Mouse (Mus musculus): ENCODE results near the gene Tmem200b. TPM values are rescaled to one million over a fixed set of nuclear protein-coding genes. Genes with fewer than 3 reads are reported as not detected.

Tmem200b gene
- total and polyA plus RNA-seq, 2 experiments from 2014 or later: 0.97 to 23.5 TPM

- DNase-seq (ENCODE audit: low spot score) (no peak), ATAC-seq (ENCODE audit: insufficient read depth, low read depth) (no peak)
- H3K4me3 ChIP-seq (ENCODE audit: low read depth, low read length): no peak overlapping the region
- no peak for TF ChIP-seq CTCF (IDR thresholded peaks at IDR 0.05; ENCODE audit: low read depth)
- no peak for TF ChIP-seq EP300 (IDR thresholded peaks at IDR 0.05; ENCODE audit: low read depth)
- no peaks in the 10 kb centered on the region for H3K9me3 ChIP-seq (replicated peaks; ENCODE audit: control insufficient read depth, low read length)
- WGBS: 63% methylated on average over 2 of the region's 2 CpGs
- H3K27ac ChIP-seq (ENCODE audit: low read depth): no peak overlapping the region
- H3K4me2 ChIP-seq (ENCODE audit: low read depth, low read length): no peak overlapping the region
- H3K9ac ChIP-seq (replicated peaks; ENCODE audit: low read depth, low read length): no peak overlapping the region
- H3K4me1 ChIP-seq (ENCODE audit: control insufficient read depth, insufficient read depth): no peaks in the 10 kb centered on the region
- peaks cover 33% of the 10 kb centered on the region for H3K36me3 ChIP-seq (replicated peaks; ENCODE audit: control insufficient read depth, insufficient read depth, low read length)
- no peaks in the 10 kb centered on the region for H3K27me3 ChIP-seq (ENCODE audit: control insufficient read depth, insufficient read depth, low read length)
Measured at GRCm38 (mm10) chr4:131939459-131939858, 17.9 kb downstream of the Tmem200b start.

- 95% methylated on average over 4 of the region's 4 CpGs for WGBS
- TF ChIP-seq CTCF (IDR thresholded peaks at IDR 0.05; ENCODE audit: low read depth) (no peak), EP300 (IDR thresholded peaks at IDR 0.05; ENCODE audit: low read depth) (no peak)
- no peak for ATAC-seq (ENCODE audit: insufficient read depth, low read depth)
- Histone ChIP-seq H3K4me3 (ENCODE audit: low read depth, low read length) (no peak overlapping the region), H3K4me1 (ENCODE audit: control insufficient read depth, insufficient read depth) (no peaks in the 10 kb centered on the region), H3K27me3 (ENCODE audit: control insufficient read depth, insufficient read depth, low read length) (no peaks in the 10 kb centered on the region), H3K36me3 (replicated peaks; ENCODE audit: control insufficient read depth, insufficient read depth, low read length) (peaks cover 20% of the 10 kb centered on the region), H3K9ac (replicated peaks; ENCODE audit: low read depth, low read length) (no peak overlapping the region), H3K9me3 (replicated peaks; ENCODE audit: control insufficient read depth, low read length) (no peaks in the 10 kb centered on the region), H3K27ac (ENCODE audit: low read depth) (no peak overlapping the region), H3K4me2 (ENCODE audit: low read depth, low read length) (no peak overlapping the region)
- DNase-seq (ENCODE audit: low spot score): no peak
Measured at GRCm38 (mm10) chr4:131940846-131941245, 19.3 kb downstream of the Tmem200b start.

- TF ChIP-seq CTCF (IDR thresholded peaks at IDR 0.05; ENCODE audit: low read depth): no peak
- TF ChIP-seq EP300 (IDR thresholded peaks at IDR 0.05; ENCODE audit: low read depth): no peak
- Histone ChIP-seq H3K27ac (ENCODE audit: low read depth) (no peak overlapping the region), H3K4me2 (ENCODE audit: low read depth, low read length) (no peak overlapping the region), H3K36me3 (replicated peaks; ENCODE audit: control insufficient read depth, insufficient read depth, low read length) (no peaks in the 10 kb centered on the region; the same call in 1 of the 2 replicates), H3K9ac (replicated peaks; ENCODE audit: low read depth, low read length) (no peak overlapping the region), H3K4me3 (ENCODE audit: low read depth, low read length) (no peak overlapping the region), H3K9me3 (replicated peaks; ENCODE audit: control insufficient read depth, low read length) (no peaks in the 10 kb centered on the region), H3K4me1 (ENCODE audit: control insufficient read depth, insufficient read depth) (no peaks in the 10 kb centered on the region), H3K27me3 (ENCODE audit: control insufficient read depth, insufficient read depth, low read length) (no peaks in the 10 kb centered on the region)
- no peak for ATAC-seq (ENCODE audit: insufficient read depth, low read depth)
- DNase-seq (ENCODE audit: low spot score): no peak
- 94% methylated on average over 11 of the region's 11 CpGs for WGBS
Measured at GRCm38 (mm10) chr4:131947848-131948247, 26.3 kb downstream of the Tmem200b start.

- no peak for ATAC-seq (ENCODE audit: insufficient read depth, low read depth)
- no peak overlapping the region for H3K9ac ChIP-seq (replicated peaks; ENCODE audit: low read depth, low read length)
- H3K36me3 ChIP-seq (replicated peaks; ENCODE audit: control insufficient read depth, insufficient read depth, low read length): peaks cover 10% of the 10 kb centered on the region; the same call in 1 of the 2 replicates
- peak; percentile 3 for DNase-seq (ENCODE audit: low spot score)
- H3K27me3 ChIP-seq (ENCODE audit: control insufficient read depth, insufficient read depth, low read length): no peaks in the 10 kb centered on the region
- no peak for TF ChIP-seq EP300 (IDR thresholded peaks at IDR 0.05; ENCODE audit: low read depth)
- no peak for TF ChIP-seq CTCF (IDR thresholded peaks at IDR 0.05; ENCODE audit: low read depth)
- H3K9me3 ChIP-seq (replicated peaks; ENCODE audit: control insufficient read depth, low read length): no peaks in the 10 kb centered on the region
- no peak overlapping the region for H3K4me2 ChIP-seq (ENCODE audit: low read depth, low read length)
- no peaks in the 10 kb centered on the region for H3K4me1 ChIP-seq (ENCODE audit: control insufficient read depth, insufficient read depth)
- no peak overlapping the region for H3K27ac ChIP-seq (ENCODE audit: low read depth)
- no peak overlapping the region for H3K4me3 ChIP-seq (ENCODE audit: low read depth, low read length)
- 58% methylated on average over 5 of the region's 5 CpGs for WGBS
Measured at GRCm38 (mm10) chr4:131949903-131950302, 28.3 kb downstream of the Tmem200b start.

GRCm38 (mm10) chr4:131950657-131951056 lies 29.1 kb downstream of the Tmem200b start:
- Histone ChIP-seq H3K4me3 (ENCODE audit: low read depth, low read length) (no peak overlapping the region), H3K27ac (ENCODE audit: low read depth) (no peak overlapping the region; the same call in 1 of the 2 replicates), H3K27me3 (ENCODE audit: control insufficient read depth, insufficient read depth, low read length) (no peaks in the 10 kb centered on the region), H3K9me3 (replicated peaks; ENCODE audit: control insufficient read depth, low read length) (no peaks in the 10 kb centered on the region), H3K36me3 (replicated peaks; ENCODE audit: control insufficient read depth, insufficient read depth, low read length) (peaks cover 17% of the 10 kb centered on the region), H3K4me1 (ENCODE audit: control insufficient read depth, insufficient read depth) (no peaks in the 10 kb centered on the region), H3K9ac (replicated peaks; ENCODE audit: low read depth, low read length) (no peak overlapping the region), H3K4me2 (ENCODE audit: low read depth, low read length) (no peak overlapping the region)
- peak; percentile 3 for DNase-seq (ENCODE audit: low spot score)
- TF ChIP-seq CTCF (IDR thresholded peaks at IDR 0.05; ENCODE audit: low read depth): no peak
- no peak for TF ChIP-seq EP300 (IDR thresholded peaks at IDR 0.05; ENCODE audit: low read depth)
- no peak for ATAC-seq (ENCODE audit: insufficient read depth, low read depth)
- 55% methylated on average over 8 of the region's 8 CpGs for WGBS

GRCm38 (mm10) chr4:131957161-131957560 lies 35.6 kb downstream of the Tmem200b start:
- ATAC-seq (ENCODE audit: insufficient read depth, low read depth) (no peak), DNase-seq (ENCODE audit: low spot score) (peak; percentile 2)
- H3K9ac ChIP-seq (replicated peaks; ENCODE audit: low read depth, low read length): no peak overlapping the region
- H3K36me3 ChIP-seq (replicated peaks; ENCODE audit: control insufficient read depth, insufficient read depth, low read length): peaks cover 37% of the 10 kb centered on the region
- H3K4me2 ChIP-seq (ENCODE audit: low read depth, low read length): no peak overlapping the region
- TF ChIP-seq EP300 (IDR thresholded peaks at IDR 0.05; ENCODE audit: low read depth) (no peak), CTCF (IDR thresholded peaks at IDR 0.05; ENCODE audit: low read depth) (no peak)
- H3K9me3 ChIP-seq (replicated peaks; ENCODE audit: control insufficient read depth, low read length): no peaks in the 10 kb centered on the region
- 82% methylated on average over 3 of the region's 3 CpGs for WGBS
- no peak overlapping the region for H3K27ac ChIP-seq (ENCODE audit: low read depth)
- no peaks in the 10 kb centered on the region for H3K4me1 ChIP-seq (ENCODE audit: control insufficient read depth, insufficient read depth)
- H3K27me3 ChIP-seq (ENCODE audit: control insufficient read depth, insufficient read depth, low read length): no peaks in the 10 kb centered on the region
- H3K4me3 ChIP-seq (ENCODE audit: low read depth, low read length): no peak overlapping the region
